ENCODE assay signal across 22 mouse cellular contexts in genomic region chr12:109502360-109503040, GRCm38 (mm10). TPM values are rescaled to one million over a fixed set of nuclear protein-coding genes. Genes with fewer than 3 reads are reported as not detected.
DNase-seq lines count a peak whose midpoint lies in the region; ATAC-seq and TF ChIP-seq lines count a peak whose summit lies in the region.
"Had no signal": no experiment of that assay in that cellular context is flagged by ENCODE, and none has a peak within 500 bp of the region (broad histone marks: within the 10 kb centered on the region; RNA-seq: fewer than 3 reads in every experiment).

No protein-coding gene starts in this region.

- H3K9me3 ChIP-seq in embryonic facial prominence, embryonic 14.5 days (ENCODE audit: control insufficient read depth, low read length) = no peaks in the 10 kb centered on the region
- H3K9me3 ChIP-seq in embryonic facial prominence, embryonic 10.5 days = no peaks in the 10 kb centered on the region
- no peaks in the 10 kb centered on the region for H3K9me3 ChIP-seq in liver, embryonic 12.5 days (replicated peaks)
- H3K9me3 ChIP-seq in limb, embryonic 13.5 days = no peaks in the 10 kb centered on the region
- H3K9me3 ChIP-seq: embryonic facial prominence, embryonic 12.5 days; heart, embryonic 13.5 days; hindbrain, embryonic 15.5 days had no signal

- ATAC-seq in embryonic facial prominence, embryonic 14.5 days (ENCODE audit: low read depth) = peak; percentile 54
- no peak for ATAC-seq in liver, embryonic 12.5 days
- ATAC-seq in limb, embryonic 13.5 days (ENCODE audit: low FRiP score, low read depth) = peak; percentile 76
- ATAC-seq: CD4-positive, CD25-positive, alpha-beta regulatory T cell, adult 4 months; forebrain, embryonic 16.5 days had no signal

- no peak overlapping the region for H3K4me3 ChIP-seq in embryonic facial prominence, embryonic 14.5 days (ENCODE audit: low read depth, low read length)
- no peak overlapping the region for H3K4me3 ChIP-seq in embryonic facial prominence, embryonic 10.5 days
- no peak overlapping the region for H3K4me3 ChIP-seq in liver, embryonic 12.5 days
- H3K4me3 ChIP-seq in limb, embryonic 13.5 days = no peak overlapping the region
- H3K4me3 ChIP-seq in thymus, adult 2 months (ENCODE audit: control insufficient read depth, insufficient read depth, low read length) = no peak overlapping the region
- H3K4me3 ChIP-seq: embryonic facial prominence, embryonic 12.5 days; heart, embryonic 13.5 days; hindbrain, embryonic 15.5 days had no signal

- H3K9ac ChIP-seq in embryonic facial prominence, embryonic 14.5 days (ENCODE audit: low read depth, low read length) = no peak overlapping the region
- no peak overlapping the region for H3K9ac ChIP-seq in liver, embryonic 12.5 days
- H3K9ac ChIP-seq in limb, embryonic 13.5 days = no peak overlapping the region
- H3K9ac ChIP-seq: embryonic facial prominence, embryonic 12.5 days; heart, embryonic 13.5 days; hindbrain, embryonic 15.5 days had no signal

- H3K4me1 ChIP-seq in embryonic facial prominence, embryonic 14.5 days (ENCODE audit: control insufficient read depth, insufficient read depth, low read length) = peaks cover 4% of the 10 kb centered on the region; the same call in 1 of the 2 replicates
- peaks cover 42% of the 10 kb centered on the region for H3K4me1 ChIP-seq in embryonic facial prominence, embryonic 10.5 days
- H3K4me1 ChIP-seq in liver, embryonic 12.5 days = 0 out of 2 replicates have a peak, but pooled peaks cover 16% of the 10 kb centered on the region
- H3K4me1 ChIP-seq in limb, embryonic 13.5 days = peaks cover 4% of the 10 kb centered on the region; the same call in 1 of the 2 replicates
- no peaks in the 10 kb centered on the region for H3K4me1 ChIP-seq in thymus, adult 2 months (replicated peaks; ENCODE audit: control insufficient read depth, insufficient read depth, low read length)
- H3K4me1 ChIP-seq: embryonic facial prominence, embryonic 12.5 days; hindbrain, embryonic 15.5 days had no signal

- no peak overlapping the region for H3K27ac ChIP-seq in embryonic facial prominence, embryonic 14.5 days (replicated peaks; ENCODE audit: low read depth, low read length)
- H3K27ac ChIP-seq in embryonic facial prominence, embryonic 10.5 days (replicated peaks) = no peak overlapping the region
- H3K27ac ChIP-seq in liver, embryonic 12.5 days = peak overlapping the region; percentile 47; the same call in 1 of the 2 replicates
- H3K27ac ChIP-seq in limb, embryonic 13.5 days = no peak overlapping the region
- H3K27ac ChIP-seq in thymus, adult 2 months (ENCODE audit: control insufficient read depth, insufficient read depth, low read length) = no peak overlapping the region
- H3K27ac ChIP-seq: embryonic facial prominence, embryonic 12.5 days; heart, embryonic 13.5 days; hindbrain, embryonic 15.5 days had no signal

- H3K27me3 ChIP-seq in embryonic facial prominence, embryonic 14.5 days (replicated peaks; ENCODE audit: control insufficient read depth, insufficient read depth, low read length) = no peaks in the 10 kb centered on the region
- peaks cover 2% of the 10 kb centered on the region; the same call in 1 of the 2 replicates for H3K27me3 ChIP-seq in embryonic facial prominence, embryonic 10.5 days (replicated peaks; ENCODE audit: low read depth, poor library complexity, severe bottlenecking)
- no peaks in the 10 kb centered on the region for H3K27me3 ChIP-seq in liver, embryonic 12.5 days (replicated peaks)
- no peaks in the 10 kb centered on the region for H3K27me3 ChIP-seq in limb, embryonic 13.5 days
- H3K27me3 ChIP-seq in thymus, adult 2 months (ENCODE audit: control insufficient read depth, insufficient read depth, low read length) = no peaks in the 10 kb centered on the region
- H3K27me3 ChIP-seq: embryonic facial prominence, embryonic 12.5 days; hindbrain, embryonic 15.5 days had no signal

- TF ChIP-seq POLR2A in thymus, adult 2 months (IDR thresholded peaks at IDR 0.05; ENCODE audit: control insufficient read depth, extremely low read depth, insufficient read depth, low read length, poor library complexity) = no peak

- H3K36me3 ChIP-seq in embryonic facial prominence, embryonic 14.5 days (ENCODE audit: control insufficient read depth, insufficient read depth, low read length) = no peaks in the 10 kb centered on the region
- H3K36me3 ChIP-seq in embryonic facial prominence, embryonic 10.5 days (replicated peaks) = no peaks in the 10 kb centered on the region
- no peaks in the 10 kb centered on the region for H3K36me3 ChIP-seq in liver, embryonic 12.5 days
- H3K36me3 ChIP-seq in limb, embryonic 13.5 days = no peaks in the 10 kb centered on the region
- no peaks in the 10 kb centered on the region for H3K36me3 ChIP-seq in thymus, adult 2 months (ENCODE audit: control insufficient read depth, insufficient read depth, low read length)
- H3K36me3 ChIP-seq: embryonic facial prominence, embryonic 12.5 days; G1E; heart, embryonic 13.5 days; hindbrain, embryonic 15.5 days had no signal

- TF ChIP-seq CTCF in thymus, adult 2 months (IDR thresholded peaks at IDR 0.05; ENCODE audit: borderline replicate concordance, control insufficient read depth, extremely low read depth, insufficient read depth, low read length, poor library complexity) = no peak

- no peak overlapping the region for H3K4me2 ChIP-seq in embryonic facial prominence, embryonic 14.5 days (ENCODE audit: low read depth, low read length)
- no peak overlapping the region for H3K4me2 ChIP-seq in liver, embryonic 12.5 days
- H3K4me2 ChIP-seq in limb, embryonic 13.5 days (replicated peaks) = no peak overlapping the region
- H3K4me2 ChIP-seq: embryonic facial prominence, embryonic 12.5 days; heart, embryonic 13.5 days; hindbrain, embryonic 15.5 days had no signal

- WGBS in embryonic facial prominence, embryonic 14.5 days = 81% methylated on average over 6 of the region's 6 CpGs
- WGBS in embryonic facial prominence, embryonic 10.5 days = 90% methylated on average over 6 of the region's 6 CpGs
- WGBS in liver, embryonic 12.5 days (ENCODE audit: insufficient replicate concordance) = 75% methylated on average over 6 of the region's 6 CpGs
- 70% methylated on average over 6 of the region's 6 CpGs for WGBS in limb, embryonic 13.5 days
- WGBS in thymus, adult 2 months = 97% methylated on average over 6 of the region's 6 CpGs

- peak; percentile 63 for DNase-seq in embryonic facial prominence, embryonic 14.5 days (ENCODE audit: low spot score)
- DNase-seq in embryonic facial prominence, embryonic 10.5 days (ENCODE audit: low spot score) = no peak
- no peak for DNase-seq in liver
- DNase-seq in skeletal muscle tissue, adult 2 months (ENCODE audit: low read depth, low spot score) = peak; percentile 33
- DNase-seq in retina, embryonic 14.5 days (ENCODE audit: low spot score) = no peak
- DNase-seq in thymus, adult 2 months = no peak
- DNase-seq: adrenal gland, adult 8-10 months; B cell, adult 2 months; cerebellum, adult 11 months; cerebellum, adult 8-10 months; cerebellum, postnatal 14 days; embryo, embryonic 11 days; gastrocnemius, postnatal 14 days; heart, postnatal 36 days had no signal

RNA-seq across cellular contexts. Expression of gene Dlk1, which starts 49.9 kb away (rescaled TPM):
- polyA plus RNA-seq in embryonic facial prominence, embryonic 14.5 days (2014; fragmentation: Nextera tagmentation; extraction: Ambion mirVana) = 918 and 968 TPM in 2 replicates
- 287 and 291 TPM in 2 replicates for polyA plus RNA-seq in embryonic facial prominence, embryonic 10.5 days (2016; fragmentation: Nextera tagmentation; extraction: Ambion mirVana)
- polyA plus RNA-seq in liver, embryonic 12.5 days (2016; fragmentation: Nextera tagmentation; extraction: Ambion mirVana) = 529 and 540 TPM in 2 replicates
- polyA plus RNA-seq in limb, embryonic 13.5 days (2015; fragmentation: Nextera tagmentation; extraction: Ambion mirVana) = 367 and 395 TPM in 2 replicates
- 2.2 and 4.1 TPM in 2 replicates for polyA plus RNA-seq in thymus, adult 2 months (2012; rRNA removed)
- polyA plus RNA-seq: CD4-positive, CD25-positive, alpha-beta regulatory T cell, adult 4 months; G1E had no signal

Comparison
In these comparisons a context has a peak if more than half of its experiments do, and no peak if none do; other contexts are left out.
1. DNase-seq: peak in embryonic facial prominence, embryonic 14.5 days (single experiment) and skeletal muscle tissue, adult 2 months (single experiment); none in embryonic facial prominence, embryonic 10.5 days (single experiment), liver (single experiment), retina, embryonic 14.5 days (single experiment) and thymus, adult 2 months (single experiment).
2. RNA of gene Dlk1, which starts 49.9 kb away (polyA plus RNA-seq): 918 to 968 TPM in embryonic facial prominence, embryonic 14.5 days, 529 to 540 TPM in liver, embryonic 12.5 days, 367 to 395 TPM in limb, embryonic 13.5 days and 287 to 291 TPM in embryonic facial prominence, embryonic 10.5 days; 2.2 to 4.1 TPM in thymus, adult 2 months; every median in the first group is over 10 times any median in the second.